Mouse (Mus musculus): ENCODE measurements around the gene Clock. TPM values are rescaled to one million over a fixed set of nuclear protein-coding genes. Genes with fewer than 3 reads are reported as not detected.

The Clock gene
- 10 to 100 TPM; 45.0 to 51.4 (median 46.7) TPM for total RNA-seq (2022)

- DNase-seq (ENCODE audit: low spot score in 2 of 2): peak; percentile 83 to 87
These were observed at the start of gene Clock for GRCm38 (mm10) chr5:76304452-76305341. TSS of gene Clock (minus strand) at chr5:76304792.

- DNase-seq (ENCODE audit: low spot score in 2 of 2): no peak
These were observed 47.5 kb upstream of the Clock start for GRCm38 (mm10) chr5:76351953-76352611.

- no peak for DNase-seq (ENCODE audit: low spot score in 2 of 2)
These were observed 46.9 kb upstream of the Clock start for GRCm38 (mm10) chr5:76351537-76351936.

- DNase-seq (ENCODE audit: low spot score in 2 of 2): peak in 1 of 2 experiments; percentile 26
These were observed 41.5 kb upstream of the Clock start for GRCm38 (mm10) chr5:76346137-76346536.

- no peak for DNase-seq (ENCODE audit: low spot score in 2 of 2)
These were observed 36.3 kb upstream of the Clock start for GRCm38 (mm10) chr5:76340931-76341330.

GRCm38 (mm10) chr5:76337100-76337499, 32.5 kb upstream of the Clock start:
- DNase-seq (ENCODE audit: low spot score in 2 of 2): no peak

- no peak for DNase-seq (ENCODE audit: low spot score in 2 of 2)
These were observed 29.2 kb upstream of the Clock start for GRCm38 (mm10) chr5:76333833-76334232.

- no peak for DNase-seq (ENCODE audit: low spot score in 2 of 2)
These were observed 26.4 kb upstream of the Clock start, which contains the start of gene Pdcl2 for GRCm38 (mm10) chr5:76330953-76331352. TSS of gene Pdcl2 (minus strand) at chr5:76331156.

GRCm38 (mm10) chr5:76327296-76327695, 22.7 kb upstream of the Clock start:
- no peak for DNase-seq (ENCODE audit: low spot score in 2 of 2)

- peak in 1 of 2 experiments; percentile 9 for DNase-seq (ENCODE audit: low spot score in 2 of 2)
These were observed 20.5 kb upstream of the Clock start for GRCm38 (mm10) chr5:76325113-76325512.

- DNase-seq (ENCODE audit: low spot score in 2 of 2): no peak
These were observed 16.9 kb upstream of the Clock start for GRCm38 (mm10) chr5:76321249-76322196.

- DNase-seq (ENCODE audit: low spot score in 2 of 2): no peak
These were observed 3.6 kb upstream of the Clock start for GRCm38 (mm10) chr5:76308206-76308605.

GRCm38 (mm10) chr5:76306261-76306660, 1.7 kb upstream of the Clock start:
- DNase-seq (ENCODE audit: low spot score in 2 of 2): no peak

GRCm38 (mm10) chr5:76305616-76306015, 1.0 kb upstream of the Clock start:
- no peak for DNase-seq (ENCODE audit: low spot score in 2 of 2)

- peak; percentile 39 to 55 for DNase-seq (ENCODE audit: low spot score in 2 of 2)
These were observed 694 bp downstream of the Clock start for GRCm38 (mm10) chr5:76303745-76304451.

- DNase-seq (ENCODE audit: low spot score in 2 of 2): no peak
These were observed 1.2 kb downstream of the Clock start for GRCm38 (mm10) chr5:76303379-76303744.

GRCm38 (mm10) chr5:76302009-76302408, 2.6 kb downstream of the Clock start:
- no peak for DNase-seq (ENCODE audit: low spot score in 2 of 2)

- DNase-seq (ENCODE audit: low spot score in 2 of 2): no peak
These were observed 15.3 kb downstream of the Clock start for GRCm38 (mm10) chr5:76289234-76289691.

GRCm38 (mm10) chr5:76288256-76288655, 16.3 kb downstream of the Clock start:
- no peak for DNase-seq (ENCODE audit: low spot score in 2 of 2)

GRCm38 (mm10) chr5:76287062-76287461, 17.5 kb downstream of the Clock start:
- DNase-seq (ENCODE audit: low spot score in 2 of 2): no peak

- DNase-seq (ENCODE audit: low spot score in 2 of 2): no peak
These were observed 18.9 kb downstream of the Clock start for GRCm38 (mm10) chr5:76285699-76286098.

All from left cerebral cortex, adult 8-10 months (tissue).